Mouse (Mus musculus) gastrocnemius, postnatal 10 days (tissue): ENCODE measurements around the gene Cant1. TPM values are rescaled to one million over a fixed set of nuclear protein-coding genes. Genes with fewer than 3 reads are reported as not detected.
A peak's percentile ranks its signal among the peaks of the same experiment; 100 is the strongest.
"Not testable (repeated sequence)": the region's sequence is repeated elsewhere in the genome, so short reads cannot be mapped to it uniquely, and the experiment has no call there.

ENCODE experiments used
- DNase-seq: peaks from one replicate; pipeline ENCODE4 v3.0.0; 2021; ENCODE audit warnings: mixed read lengths
- total RNA-seq, 2 experiments: library from RNA; stranded (reverse); gene quantifications; 2 replicates each; pipeline ENCODE4 v1.2.3; 2021

The Cant1 gene
- total RNA-seq, 2 experiments from 2014 or later = 13.1 to 14.9 TPM

GRCm38 (mm10) chr11:118407318-118407910 is 11.5 kb downstream of the Cant1 start:
- peak; percentile 61 for DNase-seq

GRCm38 (mm10) chr11:118406521-118406920 is 12.4 kb downstream of the Cant1 start:
- no peak for DNase-seq

- DNase-seq = no peak
These were observed 13.6 kb downstream of the Cant1 start for GRCm38 (mm10) chr11:118405311-118405710.

GRCm38 (mm10) chr11:118403951-118404899 is 14.7 kb downstream of the Cant1 start:
- no peak for DNase-seq

GRCm38 (mm10) chr11:118403183-118403582 is 15.7 kb downstream of the Cant1 start:
- no peak for DNase-seq

GRCm38 (mm10) chr11:118401760-118402280 is 17.1 kb downstream of the Cant1 start, which contains the start of gene Lgals3bp:
Gene Lgals3bp, minus strand, starts transcription at chr11:118402092.
- DNase-seq = peak; percentile 36

GRCm38 (mm10) chr11:118401195-118401594 is 17.7 kb downstream of the Cant1 start:
- DNase-seq = no peak

- peak; percentile 3 for DNase-seq
These were observed 18.3 kb downstream of the Cant1 start for GRCm38 (mm10) chr11:118400566-118400936.

- DNase-seq = no peak
These were observed 18.9 kb downstream of the Cant1 start for GRCm38 (mm10) chr11:118399891-118400565.

- no peak for DNase-seq
These were observed 20.9 kb downstream of the Cant1 start for GRCm38 (mm10) chr11:118397806-118398530.

GRCm38 (mm10) chr11:118394538-118394937 is 24.3 kb downstream of the Cant1 start:
- DNase-seq = no peak

GRCm38 (mm10) chr11:118393991-118394390 is 24.9 kb downstream of the Cant1 start:
- DNase-seq = no peak

- DNase-seq = peak; percentile 2
These were observed 31.1 kb downstream of the Cant1 start for GRCm38 (mm10) chr11:118387816-118388215.

- peak; percentile 92 for DNase-seq
These were observed 39.5 kb downstream of the Cant1 start for GRCm38 (mm10) chr11:118379251-118380009.

GRCm38 (mm10) chr11:118378656-118379055 is 40.2 kb downstream of the Cant1 start:
- peak; percentile 3 for DNase-seq

GRCm38 (mm10) chr11:118376323-118376722 is 42.6 kb downstream of the Cant1 start:
- DNase-seq = not testable (repeated sequence)

- DNase-seq = peak; percentile 17
These were observed 43.0 kb downstream of the Cant1 start for GRCm38 (mm10) chr11:118375881-118376280.

- peak; percentile 2 for DNase-seq
These were observed 43.4 kb downstream of the Cant1 start for GRCm38 (mm10) chr11:118375461-118375860.

GRCm38 (mm10) chr11:118375006-118375405 is 43.9 kb downstream of the Cant1 start:
- DNase-seq = peak; percentile 2

- DNase-seq = peak; percentile 4
These were observed 44.4 kb downstream of the Cant1 start for GRCm38 (mm10) chr11:118374506-118374905.

GRCm38 (mm10) chr11:118372641-118373040 is 46.2 kb downstream of the Cant1 start:
- peak; percentile 5 for DNase-seq
